Mouse (Mus musculus): Measurements from ENCODE around the gene Them5. TPM values are rescaled to one million over a fixed set of nuclear protein-coding genes. Genes with fewer than 3 reads are reported as not detected.
A peak's percentile ranks its signal among the peaks of the same experiment; 100 is the strongest.

The Them5 gene
- polyA plus RNA-seq, 1 experiment from 2014 or later: 0.11 TPM

DNA sequence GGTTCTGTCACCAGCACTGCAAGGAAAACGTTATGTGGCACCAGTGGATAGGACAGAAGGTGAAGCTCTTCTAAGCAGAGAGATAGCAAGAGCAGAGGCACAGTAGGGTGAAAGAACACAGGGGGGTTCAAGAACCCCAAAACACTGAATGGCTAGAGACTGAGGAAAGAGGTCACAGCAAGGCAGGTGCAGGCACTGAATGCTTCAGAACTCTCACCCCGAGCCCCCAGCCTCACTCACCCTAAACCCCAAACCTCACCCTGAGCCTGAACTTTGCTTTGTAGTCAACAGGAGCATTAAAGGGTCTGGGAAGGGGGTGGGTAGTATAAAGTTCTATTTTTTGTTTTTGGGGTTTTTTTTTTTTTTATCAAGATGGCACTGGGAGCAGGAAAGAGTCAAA, 6.2 kb downstream of the Them5 start:
- Histone ChIP-seq H3K36me3 (replicated peaks) (no peaks in the 10 kb centered on the region), H3K27me3 (replicated peaks; ENCODE audit: low read depth, poor library complexity, severe bottlenecking) (no peaks in the 10 kb centered on the region), H3K4me1 (no peaks in the 10 kb centered on the region), H3K9me3 (no peaks in the 10 kb centered on the region), H3K27ac (replicated peaks) (no peak overlapping the region), H3K4me3 (no peak overlapping the region)
- DNase-seq (ENCODE audit: low spot score): no peak
- 69% methylated on average over 2 of the region's 2 CpGs for WGBS

DNA sequence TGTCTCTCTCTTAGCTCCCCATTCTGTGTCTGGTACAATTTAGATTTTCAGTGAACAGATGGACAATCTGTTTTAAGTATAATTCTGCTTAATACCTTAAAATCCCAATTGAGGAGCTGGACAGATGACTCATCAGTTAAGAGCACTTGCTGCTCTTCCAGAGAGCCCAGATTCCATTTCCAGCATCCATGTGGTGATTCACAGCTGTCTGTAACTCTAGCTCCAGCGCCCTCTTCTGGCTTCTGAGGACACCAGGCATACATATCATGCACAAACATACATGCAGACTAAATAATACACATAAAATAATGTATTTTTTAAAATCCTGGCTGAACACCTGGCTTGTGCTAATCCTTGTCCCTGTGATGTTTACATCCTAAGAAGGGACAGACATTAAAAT, 18.9 kb downstream of the Them5 start:
- WGBS: 4% methylated on average over 1 of the region's 1 CpGs
- H3K4me3 ChIP-seq: no peak overlapping the region
- DNase-seq (ENCODE audit: low spot score): peak; percentile 22
- H3K36me3 ChIP-seq (replicated peaks): no peaks in the 10 kb centered on the region
- H3K4me1 ChIP-seq: peaks cover 20% of the 10 kb centered on the region
- H3K27me3 ChIP-seq (replicated peaks; ENCODE audit: low read depth, poor library complexity, severe bottlenecking): peaks cover 47% of the 10 kb centered on the region
- H3K9me3 ChIP-seq: no peaks in the 10 kb centered on the region; the same call in 1 of the 2 replicates
- no peak overlapping the region for H3K27ac ChIP-seq (replicated peaks)

DNA sequence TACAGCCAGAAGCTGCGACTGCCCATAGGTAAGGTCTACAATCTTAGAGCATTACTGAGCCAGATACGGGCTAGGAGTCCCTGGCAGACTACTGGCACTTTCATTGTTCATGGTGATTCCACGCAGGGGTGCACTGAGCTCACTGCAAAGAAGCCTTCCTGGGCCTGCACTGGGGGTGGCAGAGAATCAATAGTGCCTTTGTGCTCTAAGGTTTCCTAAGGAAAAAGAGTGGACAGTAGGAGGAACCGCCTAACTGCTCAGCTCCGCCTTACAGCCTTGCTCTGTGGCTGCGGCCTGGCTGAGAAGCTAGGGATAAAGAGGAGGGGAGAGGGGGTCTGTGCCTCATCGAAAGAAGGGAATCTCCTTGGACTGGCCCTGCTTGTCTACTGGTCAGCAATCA, 20.2 kb downstream of the Them5 start, which contains the start of gene C2cd4d:
Gene C2cd4d, plus strand, starts transcription at position 301 of the 400 bp plus-strand sequence.
- DNase-seq (ENCODE audit: low spot score): peak; percentile 25
- no peaks in the 10 kb centered on the region for H3K36me3 ChIP-seq (replicated peaks)
- peaks cover 20% of the 10 kb centered on the region for H3K4me1 ChIP-seq
- H3K27me3 ChIP-seq (replicated peaks; ENCODE audit: low read depth, poor library complexity, severe bottlenecking): peaks cover 56% of the 10 kb centered on the region
- peak within 1 kb of the TSS; percentile 68 for H3K4me3 ChIP-seq
- H3K27ac ChIP-seq (replicated peaks): peak within 1 kb of the TSS; percentile 82; the same call in 1 of the 2 replicates
- WGBS: 20% methylated on average over 7 of the region's 7 CpGs
- H3K9me3 ChIP-seq: no peaks in the 10 kb centered on the region; the same call in 1 of the 2 replicates

DNA sequence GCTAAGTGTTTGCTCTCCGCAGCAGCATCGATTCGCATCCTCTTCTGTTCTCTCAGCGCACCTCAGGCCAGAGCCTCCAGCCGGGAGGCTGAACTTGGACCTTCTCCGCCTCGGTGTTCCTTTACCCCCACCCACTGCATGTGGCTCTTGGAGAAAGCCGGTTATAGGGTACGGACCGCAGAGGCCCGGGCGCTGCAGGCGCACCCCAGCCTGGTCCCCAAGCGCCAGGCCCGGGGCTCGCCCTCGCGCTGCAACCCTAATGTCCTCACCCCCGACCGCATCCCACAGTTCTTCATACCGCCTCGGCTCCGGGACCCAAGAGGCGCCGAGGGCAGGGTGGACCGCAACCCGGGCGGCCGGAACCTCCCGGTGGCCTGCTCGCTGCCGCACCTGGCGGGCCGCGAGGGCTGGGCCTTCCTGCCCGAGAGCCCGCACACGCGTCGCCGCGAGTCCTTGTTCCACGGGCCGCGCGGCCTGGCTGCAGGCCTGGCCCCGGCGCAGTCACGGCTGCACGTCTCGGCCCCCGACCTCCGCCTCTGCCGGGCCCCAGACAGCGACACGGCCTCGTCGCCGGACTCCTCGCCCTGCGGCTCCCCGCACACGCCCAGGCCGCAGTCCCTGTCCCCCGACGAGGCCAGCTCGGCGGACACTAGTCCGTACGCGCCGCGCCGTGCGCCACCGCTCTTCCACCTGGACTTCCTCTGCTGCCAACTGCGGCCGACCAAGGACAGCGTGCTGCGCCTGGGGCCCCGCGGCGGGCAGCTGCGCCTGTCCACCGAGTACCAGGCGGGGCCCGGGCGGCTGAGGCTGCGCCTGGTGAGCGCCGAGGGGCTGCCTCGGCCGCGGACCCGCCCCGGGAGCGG, 21.6 kb downstream of the Them5 start:
- H3K9me3 ChIP-seq: no peaks in the 10 kb centered on the region; the same call in 1 of the 2 replicates
- peak; percentile 75 for DNase-seq (ENCODE audit: low spot score)
- peaks cover 20% of the 10 kb centered on the region for H3K4me1 ChIP-seq
- H3K4me3 ChIP-seq: peak overlapping the region; percentile 68
- H3K27me3 ChIP-seq (replicated peaks; ENCODE audit: low read depth, poor library complexity, severe bottlenecking): peaks cover 58% of the 10 kb centered on the region
- H3K27ac ChIP-seq (replicated peaks): peak overlapping the region; percentile 82
- 5% methylated on average over 97 of the region's 97 CpGs for WGBS
- H3K36me3 ChIP-seq (replicated peaks): no peaks in the 10 kb centered on the region

DNA sequence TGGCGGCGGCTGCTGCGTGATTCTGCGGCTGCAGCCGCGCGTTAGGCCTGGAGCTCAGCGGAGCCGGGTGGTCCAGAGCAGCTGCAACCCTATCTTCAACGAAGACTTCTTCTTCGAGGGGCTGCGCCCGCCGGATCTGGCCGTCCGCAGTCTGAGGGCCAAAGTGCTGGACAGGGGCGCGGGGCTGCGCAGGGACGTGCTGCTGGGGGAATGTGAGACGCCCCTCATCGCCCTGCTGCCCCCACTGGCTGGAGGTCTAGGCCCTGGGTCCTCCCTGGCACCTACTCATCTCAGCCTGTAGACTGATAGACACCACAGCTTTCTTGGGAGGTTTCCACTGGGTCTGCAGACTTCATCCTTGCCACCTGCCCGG, 22.2 kb downstream of the Them5 start:
- Histone ChIP-seq H3K4me1 (peaks cover 20% of the 10 kb centered on the region), H3K9me3 (no peaks in the 10 kb centered on the region; the same call in 1 of the 2 replicates), H3K4me3 (peak overlapping the region; percentile 68), H3K36me3 (replicated peaks) (no peaks in the 10 kb centered on the region), H3K27ac (replicated peaks) (peak overlapping the region; percentile 82), H3K27me3 (replicated peaks; ENCODE audit: low read depth, poor library complexity, severe bottlenecking) (peaks cover 61% of the 10 kb centered on the region)
- DNase-seq (ENCODE audit: low spot score): no peak
- WGBS: 4% methylated on average over 23 of the region's 23 CpGs

DNA sequence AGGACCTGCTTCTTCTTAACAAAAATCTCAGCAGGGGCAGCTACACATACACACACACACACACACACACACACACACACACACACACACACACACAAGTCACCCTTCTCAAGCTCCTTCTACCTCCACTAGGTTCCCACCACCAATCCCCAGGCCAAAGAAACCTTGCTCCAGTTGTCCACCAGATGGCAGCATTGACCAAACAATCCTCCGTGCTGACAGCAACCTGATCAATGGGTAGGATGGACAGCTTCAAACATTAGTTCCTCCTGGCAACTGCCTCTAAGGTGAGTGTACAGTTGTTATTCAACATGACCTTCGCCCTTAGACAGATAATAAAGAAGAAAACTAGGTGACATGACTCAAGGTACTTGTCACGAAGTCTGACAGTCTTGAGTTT, 24.9 kb downstream of the Them5 start:
- Histone ChIP-seq H3K4me1 (peaks cover 22% of the 10 kb centered on the region), H3K27ac (replicated peaks) (no peak overlapping the region), H3K36me3 (replicated peaks) (no peaks in the 10 kb centered on the region), H3K9me3 (no peaks in the 10 kb centered on the region; the same call in 1 of the 2 replicates), H3K27me3 (replicated peaks; ENCODE audit: low read depth, poor library complexity, severe bottlenecking) (peaks cover 59% of the 10 kb centered on the region), H3K4me3 (no peak overlapping the region)
- 20% methylated on average over 3 of the region's 3 CpGs for WGBS
- peak; percentile 84 for DNase-seq (ENCODE audit: low spot score)

DNA sequence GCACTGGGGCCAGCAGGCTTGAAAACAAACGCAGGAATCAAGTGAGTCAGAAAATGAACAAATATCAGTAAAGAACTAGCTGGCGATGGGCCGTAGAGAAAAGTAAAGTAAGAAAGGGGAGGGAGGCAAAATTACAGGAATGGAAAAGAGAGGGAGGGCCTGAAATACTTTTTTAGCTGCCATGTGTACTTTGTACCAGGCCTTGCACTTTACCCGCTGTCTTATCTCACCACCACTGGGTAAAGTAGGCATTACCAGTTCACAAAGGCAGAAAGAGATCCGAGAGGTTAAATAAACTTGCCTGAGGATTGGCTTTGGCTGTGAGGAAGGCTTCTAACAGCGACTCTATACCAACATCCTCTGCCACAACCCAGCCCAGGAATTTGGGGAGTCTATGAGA, 25.6 kb downstream of the Them5 start:
- H3K36me3 ChIP-seq (replicated peaks): no peaks in the 10 kb centered on the region
- WGBS: 79% methylated on average over 6 of the region's 6 CpGs
- no peak overlapping the region for H3K4me3 ChIP-seq
- peaks cover 58% of the 10 kb centered on the region for H3K27me3 ChIP-seq (replicated peaks; ENCODE audit: low read depth, poor library complexity, severe bottlenecking)
- no peak for DNase-seq (ENCODE audit: low spot score)
- H3K4me1 ChIP-seq: peaks cover 19% of the 10 kb centered on the region
- no peaks in the 10 kb centered on the region; the same call in 1 of the 2 replicates for H3K9me3 ChIP-seq
- no peak overlapping the region for H3K27ac ChIP-seq (replicated peaks)

DNA sequence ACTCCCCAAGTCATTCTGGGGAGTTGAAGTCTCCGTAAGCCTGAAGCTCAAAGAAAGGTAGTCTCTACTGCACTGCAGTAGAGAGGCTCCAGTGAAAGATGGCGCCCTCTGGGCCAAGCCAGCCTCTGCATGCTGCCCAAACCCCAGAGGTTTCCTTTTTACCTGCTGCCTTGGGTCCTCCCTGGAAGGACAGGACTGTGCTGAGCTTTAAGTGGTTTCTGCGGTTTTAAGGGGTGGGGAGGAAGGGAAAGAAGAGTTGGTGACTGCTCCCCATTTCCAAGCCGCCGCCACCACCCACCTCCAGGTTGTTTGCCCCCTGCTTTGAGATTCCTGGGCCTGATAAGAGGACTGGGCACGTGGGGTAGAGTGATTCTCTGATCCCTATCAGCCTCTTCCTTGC, 26.7 kb downstream of the Them5 start:
- no peaks in the 10 kb centered on the region for H3K36me3 ChIP-seq (replicated peaks)
- no peak for DNase-seq (ENCODE audit: low spot score)
- H3K9me3 ChIP-seq: no peaks in the 10 kb centered on the region
- no peak overlapping the region for H3K4me3 ChIP-seq
- H3K27me3 ChIP-seq (replicated peaks; ENCODE audit: low read depth, poor library complexity, severe bottlenecking): peaks cover 58% of the 10 kb centered on the region
- H3K27ac ChIP-seq (replicated peaks): no peak overlapping the region
- peaks cover 26% of the 10 kb centered on the region for H3K4me1 ChIP-seq
- WGBS: 68% methylated on average over 6 of the region's 6 CpGs

DNA sequence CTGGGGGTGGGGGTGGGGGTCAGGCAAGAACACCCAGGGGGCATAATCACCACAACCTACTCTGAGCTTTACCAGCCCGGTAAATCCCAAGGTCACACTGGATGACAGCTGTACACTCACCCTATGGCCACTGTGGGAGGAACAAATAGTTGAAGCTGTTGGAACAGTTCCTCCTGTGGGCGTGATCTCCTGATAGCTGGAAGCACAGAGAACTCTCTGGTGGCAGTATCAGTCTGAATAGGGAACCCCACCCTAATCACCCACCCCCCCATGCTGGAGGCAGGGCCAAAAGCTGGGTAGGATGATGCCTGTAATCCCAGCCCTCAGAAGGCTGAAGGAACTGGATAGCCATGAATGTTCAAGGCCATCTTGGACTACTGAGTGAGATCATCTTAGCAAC, 27.8 kb downstream of the Them5 start:
- H3K36me3 ChIP-seq (replicated peaks): no peaks in the 10 kb centered on the region
- H3K4me3 ChIP-seq: no peak overlapping the region
- DNase-seq (ENCODE audit: low spot score): no peak
- peaks cover 57% of the 10 kb centered on the region for H3K27me3 ChIP-seq (replicated peaks; ENCODE audit: low read depth, poor library complexity, severe bottlenecking)
- H3K27ac ChIP-seq (replicated peaks): no peak overlapping the region
- 63% methylated on average over 2 of the region's 2 CpGs for WGBS
- H3K4me1 ChIP-seq: peaks cover 31% of the 10 kb centered on the region
- H3K9me3 ChIP-seq: no peaks in the 10 kb centered on the region

DNA sequence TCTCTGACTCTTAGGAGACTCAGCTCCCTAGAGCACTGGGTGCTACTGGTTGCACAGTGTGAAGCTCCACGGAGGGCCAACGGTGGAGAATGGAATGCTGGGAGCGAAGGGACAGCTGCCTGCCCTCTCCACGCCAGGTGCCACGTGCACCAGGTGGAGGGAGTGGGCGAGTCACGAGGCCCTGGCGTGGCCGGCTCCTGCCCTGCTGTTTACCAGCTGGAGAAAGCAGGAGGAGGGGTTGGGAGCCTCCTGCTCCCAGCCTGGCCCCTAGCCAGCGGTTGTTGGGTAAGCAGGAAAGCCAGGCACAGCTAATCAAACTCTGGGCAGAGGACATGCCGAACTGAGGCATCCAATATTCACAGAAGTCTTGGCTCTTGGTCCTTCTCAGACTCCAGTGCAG, 29.7 kb downstream of the Them5 start:
- H3K9me3 ChIP-seq: no peaks in the 10 kb centered on the region
- H3K4me3 ChIP-seq: peak overlapping the region; percentile 30
- peaks cover 31% of the 10 kb centered on the region for H3K4me1 ChIP-seq
- DNase-seq (ENCODE audit: low spot score): peak; percentile 18
- H3K27me3 ChIP-seq (replicated peaks; ENCODE audit: low read depth, poor library complexity, severe bottlenecking): peaks cover 54% of the 10 kb centered on the region
- 8% methylated on average over 11 of the region's 11 CpGs for WGBS
- H3K36me3 ChIP-seq (replicated peaks): no peaks in the 10 kb centered on the region
- no peak overlapping the region for H3K27ac ChIP-seq (replicated peaks)

DNA sequence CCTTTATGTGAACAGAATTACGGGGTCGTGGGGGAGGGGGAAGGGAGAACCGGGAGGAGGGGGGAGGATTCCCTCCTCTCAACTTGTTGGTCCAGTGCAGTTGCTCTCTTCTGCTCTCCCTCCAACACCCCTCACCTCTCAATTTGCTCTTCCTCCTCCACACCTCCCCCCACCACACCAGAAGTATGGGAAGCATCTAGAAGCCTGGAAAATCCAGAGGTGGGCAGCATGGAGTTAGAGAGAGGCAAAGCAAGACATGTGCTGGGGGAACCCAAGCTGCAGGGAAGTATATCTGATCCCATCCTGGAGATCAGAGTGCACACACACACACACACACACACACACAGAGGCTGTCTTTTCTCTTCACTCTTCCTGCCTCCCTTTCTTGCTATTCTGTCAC, 30.1 kb downstream of the Them5 start:
- peak overlapping the region; percentile 30 for H3K4me3 ChIP-seq
- DNase-seq (ENCODE audit: low spot score): no peak
- H3K9me3 ChIP-seq: no peaks in the 10 kb centered on the region
- H3K27ac ChIP-seq (replicated peaks): no peak overlapping the region
- H3K27me3 ChIP-seq (replicated peaks; ENCODE audit: low read depth, poor library complexity, severe bottlenecking): peaks cover 57% of the 10 kb centered on the region
- 0% methylated on average over 3 of the region's 3 CpGs for WGBS
- peaks cover 33% of the 10 kb centered on the region for H3K4me1 ChIP-seq
- H3K36me3 ChIP-seq (replicated peaks): no peaks in the 10 kb centered on the region

DNA sequence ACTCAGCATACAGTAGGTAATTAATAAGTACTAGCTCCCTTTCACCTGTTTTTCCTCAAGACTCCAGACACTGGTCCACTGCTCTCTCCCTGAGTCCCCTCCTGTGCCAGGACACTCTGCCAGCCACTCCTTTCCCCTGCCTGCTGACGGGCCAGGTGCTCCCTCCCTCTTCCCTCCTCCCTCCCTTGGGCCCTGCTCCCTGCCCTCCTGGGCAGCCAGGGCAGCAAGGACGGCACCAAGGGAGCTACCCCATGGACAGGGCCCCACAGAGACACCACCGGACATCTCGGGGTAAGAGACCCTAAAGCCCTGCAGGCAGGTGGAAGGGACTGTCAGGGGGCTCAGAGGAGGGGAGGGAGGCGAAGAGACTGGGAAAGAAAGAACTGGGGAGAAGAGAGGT, 30.7 kb downstream of the Them5 start, which contains the start of gene Rorc:
Gene Rorc, plus strand, starts transcription at position 154 of the 400 bp plus-strand sequence.
- WGBS: 7% methylated on average over 5 of the region's 5 CpGs
- Histone ChIP-seq H3K27me3 (replicated peaks; ENCODE audit: low read depth, poor library complexity, severe bottlenecking) (peaks cover 63% of the 10 kb centered on the region), H3K27ac (replicated peaks) (no peak within 1 kb of the TSS), H3K9me3 (no peaks in the 10 kb centered on the region), H3K4me1 (peaks cover 36% of the 10 kb centered on the region), H3K36me3 (replicated peaks) (no peaks in the 10 kb centered on the region), H3K4me3 (peak within 1 kb of the TSS; percentile 37)
- DNase-seq (ENCODE audit: low spot score): no peak

DNA sequence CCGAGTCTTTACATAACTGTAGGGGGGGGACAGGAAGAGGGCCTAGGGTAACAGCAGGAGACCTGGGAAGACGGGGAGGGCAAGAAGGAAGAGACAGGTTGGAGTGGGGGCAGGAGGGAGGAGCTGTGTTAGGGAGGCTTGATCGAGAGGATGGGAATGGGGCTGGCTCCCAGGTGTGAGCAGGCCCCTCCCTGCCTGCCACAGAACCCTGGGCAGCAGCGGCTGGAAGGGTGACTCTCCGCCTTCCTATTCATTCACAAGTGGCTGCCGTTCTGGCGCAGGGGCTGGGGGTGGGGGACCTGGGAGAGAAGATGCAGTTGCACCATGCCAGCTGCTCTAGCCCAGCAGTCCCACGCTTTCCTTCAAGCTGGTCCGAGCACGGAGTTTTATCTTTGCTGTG, 31.2 kb downstream of the Them5 start:
- peaks cover 65% of the 10 kb centered on the region for H3K27me3 ChIP-seq (replicated peaks; ENCODE audit: low read depth, poor library complexity, severe bottlenecking)
- no peak overlapping the region for H3K27ac ChIP-seq (replicated peaks)
- peak; percentile 20 for DNase-seq (ENCODE audit: low spot score)
- WGBS: 2% methylated on average over 10 of the region's 10 CpGs
- H3K4me3 ChIP-seq: peak overlapping the region; percentile 37
- H3K9me3 ChIP-seq: no peaks in the 10 kb centered on the region
- H3K36me3 ChIP-seq (replicated peaks): no peaks in the 10 kb centered on the region
- H3K4me1 ChIP-seq: peaks cover 36% of the 10 kb centered on the region
